23 mouse cellular contexts compared by ENCODE assay signal in genomic region chr1:38251448-38251847, GRCm38 (mm10).
"Had no signal": no experiment of that assay in that cellular context is flagged by ENCODE, and none has a peak within 500 bp of the region (broad histone marks: within the 10 kb centered on the region; RNA-seq: fewer than 3 reads in every experiment).

No protein-coding gene starts in this region.

- H3K9ac ChIP-seq: heart, embryonic 12.5 days; hindbrain, embryonic 12.5 days; hindbrain, embryonic 14.5 days; limb, embryonic 13.5 days; limb, embryonic 15.5 days; liver, embryonic 12.5 days; liver, embryonic 14.5 days had no signal

- H3K36me3 ChIP-seq: heart, embryonic 10.5 days; heart, embryonic 12.5 days; hindbrain, embryonic 12.5 days; limb, embryonic 15.5 days; liver, embryonic 12.5 days had no signal

- H3K27ac ChIP-seq: gastrocnemius, adult 2 months; heart, embryonic 10.5 days; hindbrain, embryonic 12.5 days; hindbrain, embryonic 14.5 days; kidney, postnatal 0 days; limb, embryonic 13.5 days; limb, embryonic 15.5 days; liver, embryonic 12.5 days; liver, embryonic 14.5 days had no signal

- DNase-seq: gastrocnemius, adult 2 months; gastrocnemius, postnatal 10 days; gastrocnemius, postnatal 25 days; heart, adult 18-20 months; heart, postnatal 10 days; heart, postnatal 4 days; kidney, adult 18-20 months; kidney, adult 8-10 months; kidney, postnatal 36 days; layer of hippocampus, adult 9-11 months; layer of hippocampus, postnatal 36 days; left cerebral cortex, postnatal 4 days had no signal

- ATAC-seq: hindbrain, embryonic 16.5 days; inflammation-experienced regulatory T-cells, adult 6 months; liver, embryonic 12.5 days had no signal

- H3K9me3 ChIP-seq: heart, embryonic 10.5 days; heart, embryonic 12.5 days; hindbrain, embryonic 12.5 days; limb, embryonic 13.5 days; limb, embryonic 15.5 days; liver, embryonic 12.5 days had no signal

- H3K4me1 ChIP-seq: liver, embryonic 12.5 days had no signal

- H3K4me2 ChIP-seq: heart, embryonic 12.5 days; hindbrain, embryonic 12.5 days; hindbrain, embryonic 14.5 days; limb, embryonic 13.5 days; limb, embryonic 15.5 days; liver, embryonic 12.5 days had no signal

- H3K27me3 ChIP-seq: heart, embryonic 12.5 days; hindbrain, embryonic 12.5 days; limb, embryonic 13.5 days; limb, embryonic 15.5 days; liver, embryonic 12.5 days had no signal

- H3K4me3 ChIP-seq: heart, embryonic 10.5 days; heart, embryonic 12.5 days; hindbrain, embryonic 12.5 days; limb, embryonic 13.5 days; limb, embryonic 15.5 days; liver, embryonic 12.5 days had no signal
